Mouse (Mus musculus) thymus, adult 2 months (tissue): ENCODE data around the gene Rbms1. TPM values are rescaled to one million over a fixed set of nuclear protein-coding genes. Genes with fewer than 3 reads are reported as not detected.

Source experiments
- DNase-seq: peaks from one replicate; pipeline ENCODE4 v3.0.0; 2021
- H3K27ac ChIP-seq: fragments of 200-500 bp; 2 replicates; pipeline ENCODE4 v1.5.1; 2012; ENCODE audit warnings: low read length, control low read depth; ENCODE audit not compliant: control insufficient read depth, insufficient read depth
- H3K27me3 ChIP-seq: fragments of 200-500 bp; 2 replicates; pipeline ENCODE4 v1.6.1; 2012; ENCODE audit warnings: mild to moderate bottlenecking, low read length, moderate library complexity, mixed read lengths; ENCODE audit not compliant: control insufficient read depth, insufficient read depth
- H3K36me3 ChIP-seq: fragments of 200-500 bp; 2 replicates; pipeline ENCODE4 v1.6.1; 2012; ENCODE audit warnings: mild to moderate bottlenecking, low read length, moderate library complexity; ENCODE audit not compliant: control insufficient read depth, insufficient read depth
- H3K4me1 ChIP-seq: fragments of 200-500 bp; replicated peaks from 2 replicates; pipeline ENCODE4 v1.6.1; 2012; ENCODE audit warnings: low read length; ENCODE audit not compliant: control insufficient read depth, insufficient read depth
- H3K4me3 ChIP-seq: fragments of 200-500 bp; 2 replicates; pipeline ENCODE4 v1.5.1; 2012; ENCODE audit warnings: mild to moderate bottlenecking, low read length, control low read depth, moderate library complexity; ENCODE audit not compliant: control insufficient read depth, insufficient read depth
- CTCF ChIP-seq: fragments of 200-500 bp; IDR thresholded peaks from 2 replicates; pipeline ENCODE4 v1.5.1; 2012; ENCODE audit warnings: mild to moderate bottlenecking, control low read depth, low read length, moderate library complexity, borderline replicate concordance; ENCODE audit not compliant: control insufficient read depth, poor library complexity, insufficient read depth; ENCODE audit errors: extremely low read depth
- POLR2A ChIP-seq: fragments of 200-500 bp; IDR thresholded peaks from 2 replicates; pipeline ENCODE4 v1.6.1; 2012; ENCODE audit warnings: mild to moderate bottlenecking, low read length, control low read depth, moderate library complexity; ENCODE audit not compliant: control insufficient read depth, poor library complexity, insufficient read depth; ENCODE audit errors: extremely low read depth
- WGBS: fragments of 180-500 bp; shearing (Covaris S2); methylation state at CpG from one replicate; pipeline ENCODE4 v1.1.7; 2018; 5-methylcytosine and 5-hydroxymethylcytosine counted together
- polyA plus RNA-seq: library from polyadenylated mRNA; depleted of rRNA; stranded (reverse); fragments of >200 nt; gene quantifications from 2 replicates; pipeline ENCODE4 v1.2.3, GENCODE M21; 2012

Gene Rbms1
- polyA plus RNA-seq, 1 experiment = 151 TPM

DNA sequence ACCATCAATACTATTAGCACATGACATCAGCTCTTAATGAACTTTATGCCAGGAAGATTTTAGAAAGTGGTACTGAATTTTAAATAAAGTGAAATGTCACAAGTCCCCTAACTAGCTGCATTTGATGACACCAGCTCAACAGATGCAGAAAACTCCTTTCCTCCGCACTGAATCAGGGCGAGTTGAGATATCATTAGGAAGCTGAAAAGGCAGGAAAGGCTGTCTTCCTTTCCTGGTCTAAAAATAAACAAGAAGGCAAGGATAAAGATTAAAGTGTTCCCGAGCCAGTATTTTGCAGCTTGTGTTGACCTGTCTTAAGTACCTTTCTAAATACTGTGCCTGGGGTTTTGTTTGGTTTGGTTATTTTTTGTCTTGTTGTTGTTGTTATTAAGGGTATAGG is 42.9 kb downstream of the Rbms1 start:
- TF ChIP-seq CTCF = no peak
- no peak for TF ChIP-seq POLR2A
- WGBS = 96% methylated on average over 3 of the region's 3 CpGs
- no peak for DNase-seq
- no peak overlapping the region for H3K27ac ChIP-seq
- peaks cover 8% of the 10 kb centered on the region for H3K4me1 ChIP-seq
- no peaks in the 10 kb centered on the region for H3K36me3 ChIP-seq
- H3K27me3 ChIP-seq = no peaks in the 10 kb centered on the region
- H3K4me3 ChIP-seq = no peak overlapping the region

DNA sequence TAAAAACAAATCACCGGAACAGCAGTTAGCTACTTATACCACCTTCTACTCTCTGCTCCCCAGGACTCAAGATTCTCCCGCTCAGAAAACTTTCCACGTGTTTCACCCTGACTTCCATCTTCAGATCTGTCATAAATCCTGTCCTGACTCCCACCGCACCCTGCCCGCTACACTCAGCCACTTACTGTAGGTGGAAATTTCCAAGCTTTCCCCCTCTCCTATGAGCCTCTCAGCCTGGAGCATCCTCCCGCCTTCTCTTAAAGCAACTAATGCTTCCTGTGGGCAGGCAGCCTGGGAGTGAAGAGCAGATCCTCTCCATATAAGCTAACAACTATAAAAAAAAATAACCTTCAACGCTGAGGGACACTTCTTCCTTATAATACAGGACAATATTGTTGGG is 44.6 kb downstream of the Rbms1 start:
- Histone ChIP-seq H3K4me1 (peaks cover 3% of the 10 kb centered on the region), H3K27ac (no peak overlapping the region), H3K4me3 (no peak overlapping the region), H3K36me3 (no peaks in the 10 kb centered on the region), H3K27me3 (no peaks in the 10 kb centered on the region)
- WGBS = 94% methylated on average over 7 of the region's 7 CpGs
- DNase-seq = no peak
- no peak for TF ChIP-seq CTCF
- TF ChIP-seq POLR2A = no peak

DNA sequence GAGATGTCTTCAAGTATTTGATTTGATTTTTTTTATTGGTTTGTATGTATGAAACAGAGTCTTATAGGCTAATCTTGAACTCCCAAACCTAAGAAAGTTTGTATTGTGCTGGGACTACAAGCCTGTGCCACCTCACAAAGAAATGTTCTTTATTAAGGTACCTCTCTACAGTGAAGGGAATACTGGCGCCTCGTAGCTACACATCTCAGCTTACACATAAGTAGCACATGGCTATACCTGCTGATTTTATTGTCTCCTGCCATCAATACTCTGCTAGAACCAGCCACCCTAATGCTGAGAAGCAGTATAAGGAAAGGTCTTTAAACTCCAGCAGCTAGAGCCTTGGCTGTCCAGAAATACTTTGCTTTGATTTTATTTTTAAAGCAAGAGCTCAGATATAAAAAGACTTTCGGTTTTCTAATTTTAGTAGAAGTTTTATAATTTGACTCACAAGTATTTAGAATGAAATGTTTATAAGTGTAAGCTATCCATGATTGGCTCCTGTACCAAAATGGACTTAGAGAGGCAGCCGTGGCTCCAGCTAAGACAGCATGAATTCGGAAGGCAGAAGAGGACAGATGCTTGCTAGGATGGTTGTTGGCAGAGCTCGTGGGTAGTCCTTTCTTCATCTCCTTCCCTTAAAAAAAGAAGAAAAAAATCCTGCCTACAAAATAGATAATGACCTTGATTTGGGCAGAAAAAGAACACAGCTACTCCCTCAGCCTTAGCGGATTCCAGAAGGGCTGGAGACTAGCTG is 48.3 kb downstream of the Rbms1 start:
- WGBS = 87% methylated on average over 7 of the region's 7 CpGs

DNA sequence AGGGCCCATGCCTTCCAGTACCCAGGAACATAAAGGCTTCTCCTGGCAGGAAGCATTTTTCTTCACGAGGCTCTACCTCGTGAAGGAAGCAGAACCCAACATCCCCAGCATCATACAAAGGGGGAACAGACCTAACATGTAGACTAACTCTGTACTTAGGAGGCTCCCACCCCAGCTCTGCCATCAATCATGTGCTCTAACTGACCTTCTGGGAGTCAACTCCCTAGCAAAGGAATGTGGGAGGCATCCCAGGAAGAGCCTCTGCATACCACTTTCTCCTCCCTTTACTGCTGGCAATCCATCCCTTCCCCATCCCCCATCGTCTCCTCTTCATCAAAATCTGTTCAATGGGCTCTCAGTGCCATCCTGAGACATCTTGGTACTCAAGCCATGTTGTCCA is 49.7 kb downstream of the Rbms1 start:
- Histone ChIP-seq H3K4me3 (no peak overlapping the region), H3K27ac (no peak overlapping the region), H3K36me3 (no peaks in the 10 kb centered on the region), H3K27me3 (no peaks in the 10 kb centered on the region), H3K4me1 (no peaks in the 10 kb centered on the region)
- no peak for DNase-seq
- no peak for TF ChIP-seq POLR2A
- no peak for TF ChIP-seq CTCF
- 84% methylated on average over 3 of the region's 3 CpGs for WGBS

More for the DNA sequence above, 48.3 kb downstream of the Rbms1 start:
- TF ChIP-seq POLR2A = no peak
- DNase-seq = no peak
- no peak overlapping the region for H3K27ac ChIP-seq
- H3K4me3 ChIP-seq = no peak overlapping the region
- no peaks in the 10 kb centered on the region for H3K36me3 ChIP-seq
- H3K27me3 ChIP-seq = no peaks in the 10 kb centered on the region
- H3K4me1 ChIP-seq = no peaks in the 10 kb centered on the region

DNA sequence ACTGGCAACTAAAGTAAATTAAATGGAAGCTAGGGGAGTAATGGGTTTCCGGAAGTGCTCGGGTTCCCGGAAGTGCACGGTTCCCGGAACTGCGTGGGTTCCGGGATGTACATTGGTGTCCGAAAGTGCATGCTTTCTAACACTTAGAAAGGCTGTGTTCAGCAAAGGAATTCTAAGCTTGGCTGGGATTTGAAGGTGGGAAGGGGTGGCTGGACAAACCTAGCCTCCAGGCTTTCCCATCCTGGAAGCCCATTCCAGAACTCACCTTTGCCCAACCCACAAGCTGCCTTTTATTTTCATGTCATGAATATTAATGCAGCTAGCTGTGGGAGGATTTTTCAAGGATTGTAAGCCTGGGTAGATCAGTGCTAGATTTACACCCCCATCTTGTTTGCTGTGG is 51.3 kb downstream of the Rbms1 start:
- WGBS = 92% methylated on average over 8 of the region's 8 CpGs
- TF ChIP-seq CTCF (no peak), POLR2A (no peak)
- no peaks in the 10 kb centered on the region for H3K4me1 ChIP-seq
- no peaks in the 10 kb centered on the region for H3K36me3 ChIP-seq
- DNase-seq = no peak
- no peaks in the 10 kb centered on the region for H3K27me3 ChIP-seq
- no peak overlapping the region for H3K27ac ChIP-seq
- H3K4me3 ChIP-seq = no peak overlapping the region

DNA sequence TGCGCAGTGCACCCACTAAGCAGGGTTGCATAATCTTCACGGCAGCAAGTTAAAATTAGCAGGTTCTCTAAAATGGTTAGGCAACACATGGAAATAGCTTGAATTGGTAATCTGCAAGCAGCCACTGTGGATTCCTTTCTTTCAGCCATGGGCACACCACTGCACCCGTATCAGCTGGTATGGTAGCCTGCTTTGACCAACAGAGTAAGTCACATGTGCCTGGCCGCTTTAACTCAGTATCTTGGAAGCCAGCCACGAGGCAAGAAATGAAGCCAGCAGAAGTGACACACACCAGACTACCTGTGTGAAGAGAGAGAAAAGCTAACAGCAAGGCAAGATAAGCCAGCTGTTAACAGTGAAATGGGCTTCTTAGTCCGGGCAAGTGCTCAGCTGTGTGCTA is 52.2 kb downstream of the Rbms1 start:
- Histone ChIP-seq H3K27me3 (no peaks in the 10 kb centered on the region), H3K27ac (no peak overlapping the region), H3K4me1 (no peaks in the 10 kb centered on the region), H3K36me3 (no peaks in the 10 kb centered on the region), H3K4me3 (no peak overlapping the region)
- no peak for DNase-seq
- WGBS = 65% methylated on average over 6 of the region's 6 CpGs
- TF ChIP-seq POLR2A = no peak
- no peak for TF ChIP-seq CTCF

DNA sequence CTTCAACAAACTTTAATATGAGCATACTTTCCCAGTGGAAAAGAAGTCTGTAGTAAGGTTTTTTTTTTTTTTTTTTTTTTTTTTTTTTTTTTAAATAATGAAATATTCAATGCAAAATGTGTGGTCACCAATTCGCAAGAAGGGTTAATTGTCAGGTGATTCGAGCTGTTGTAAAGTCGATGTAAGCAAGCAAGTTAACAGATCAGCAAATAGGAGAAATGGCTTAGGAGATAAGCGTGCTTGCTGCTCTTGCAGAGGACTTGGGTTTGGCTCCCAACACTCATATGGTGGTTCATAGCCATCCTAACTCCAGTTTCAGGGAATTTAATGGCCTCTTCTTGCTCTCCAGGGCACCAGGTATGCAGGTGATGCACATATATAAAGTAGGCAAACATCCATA is 54.4 kb downstream of the Rbms1 start:
- Histone ChIP-seq H3K4me3 (no peak overlapping the region), H3K27me3 (no peaks in the 10 kb centered on the region), H3K4me1 (peaks cover 6% of the 10 kb centered on the region), H3K36me3 (no peaks in the 10 kb centered on the region), H3K27ac (no peak overlapping the region)
- DNase-seq = no peak
- no peak for TF ChIP-seq POLR2A
- no peak for TF ChIP-seq CTCF
- 89% methylated on average over 4 of the region's 4 CpGs for WGBS
